Mouse (Mus musculus) megakaryocyte-erythroid progenitor cell, adult 5 weeks (primary cell): Measurements from ENCODE around the gene Ccm2l. TPM values are rescaled to one million over a fixed set of nuclear protein-coding genes. Genes with fewer than 3 reads are reported as not detected.

Experiments used
- polyA plus RNA-seq: library from polyadenylated mRNA; stranded (reverse); fragments of >175 nt; gene quantifications from 2 replicates; pipeline ENCODE4 v1.2.3, GENCODE M21; 2012

Ccm2l gene
- polyA plus RNA-seq: 3.8 and 5.4 TPM in 2 replicates

DNA sequence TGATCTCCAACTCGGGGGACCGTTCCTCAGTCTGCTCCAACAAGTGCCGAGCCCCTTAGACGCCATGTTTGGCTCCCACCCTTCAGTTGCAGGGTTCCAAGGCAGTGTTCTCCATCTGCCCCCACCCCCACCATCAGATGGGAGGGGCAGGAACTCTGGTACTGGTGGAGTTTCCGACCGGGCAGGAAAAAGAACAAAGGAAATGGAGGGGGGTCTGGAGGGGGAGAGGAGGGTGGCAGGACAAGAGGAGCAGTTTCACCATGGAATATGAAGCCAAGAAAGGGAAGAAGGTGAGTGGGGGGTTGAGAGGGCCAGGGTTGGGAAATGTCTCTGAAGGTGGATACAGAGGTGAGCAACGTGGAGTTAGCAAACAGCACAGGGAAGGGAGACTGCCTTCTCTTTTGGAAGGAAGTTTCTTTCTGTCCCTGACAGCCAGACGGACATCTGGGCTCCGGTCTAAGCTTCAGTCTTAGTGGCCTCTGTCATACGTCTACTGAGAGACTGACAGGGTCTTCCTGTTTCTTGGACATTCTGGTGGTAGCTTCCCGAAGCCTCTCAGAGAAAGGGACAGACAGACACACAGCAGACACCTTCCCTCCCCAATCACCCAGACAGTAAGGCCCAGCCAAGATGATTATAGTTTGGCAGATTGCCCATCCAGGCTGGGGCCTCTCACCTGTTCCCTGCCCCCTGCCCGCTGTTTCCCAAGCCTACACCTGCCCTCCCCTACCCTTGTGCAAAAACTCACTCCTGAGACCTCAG is at the start of gene Ccm2l:
TSS of gene Ccm2l (plus strand) at position 209 of the 762 bp plus-strand sequence.

DNA sequence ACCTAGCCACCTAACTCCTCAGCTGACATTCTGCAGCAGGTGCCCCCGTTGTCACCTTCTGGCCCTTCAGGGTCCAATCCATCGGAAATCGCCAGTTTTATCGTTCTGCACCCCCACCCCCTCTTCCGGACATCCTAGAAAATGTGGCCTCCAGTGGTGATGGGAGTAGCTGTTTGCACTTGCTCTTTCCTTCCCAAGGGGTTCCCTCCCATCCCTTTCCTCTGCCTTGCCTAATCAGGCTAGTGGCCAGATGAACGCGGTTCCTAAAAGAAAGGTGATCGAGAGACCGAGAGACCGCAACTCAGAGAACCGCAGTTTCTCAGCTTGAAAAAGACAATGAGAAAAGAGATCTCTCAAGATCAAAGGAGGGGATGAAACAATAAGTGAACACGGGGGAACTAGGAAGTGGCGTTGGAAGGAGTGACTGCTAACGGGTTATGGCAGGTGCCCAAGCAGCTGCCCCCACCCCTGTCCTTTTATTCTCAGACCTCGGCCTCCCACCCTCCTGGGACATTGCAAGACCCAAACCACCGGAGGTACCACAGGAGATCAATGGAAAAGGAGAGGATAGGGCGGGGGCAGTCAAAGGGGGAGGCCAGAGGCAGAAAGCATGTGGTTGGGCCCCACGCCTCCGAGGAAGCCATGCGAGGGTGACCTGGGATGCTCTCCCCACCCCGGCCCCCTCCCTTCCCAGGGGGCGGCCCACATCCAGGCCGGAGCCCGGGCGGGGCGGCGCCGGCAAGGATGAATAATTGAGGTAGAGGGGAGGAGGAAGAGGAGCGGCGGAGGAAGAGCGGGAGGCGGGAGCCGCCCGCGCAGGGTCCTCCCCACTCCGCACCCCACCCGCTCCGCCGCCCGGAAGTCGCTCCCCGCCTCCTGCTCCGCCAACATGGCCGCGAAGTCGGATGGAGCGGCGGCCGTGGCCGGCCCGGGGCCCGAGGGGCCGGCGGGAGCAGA is 34.4 kb upstream of the Ccm2l start, which contains the start of gene Xkr7:
TSS of gene Xkr7 (plus strand) at position 727 of the 957 bp plus-strand sequence.

DNA sequence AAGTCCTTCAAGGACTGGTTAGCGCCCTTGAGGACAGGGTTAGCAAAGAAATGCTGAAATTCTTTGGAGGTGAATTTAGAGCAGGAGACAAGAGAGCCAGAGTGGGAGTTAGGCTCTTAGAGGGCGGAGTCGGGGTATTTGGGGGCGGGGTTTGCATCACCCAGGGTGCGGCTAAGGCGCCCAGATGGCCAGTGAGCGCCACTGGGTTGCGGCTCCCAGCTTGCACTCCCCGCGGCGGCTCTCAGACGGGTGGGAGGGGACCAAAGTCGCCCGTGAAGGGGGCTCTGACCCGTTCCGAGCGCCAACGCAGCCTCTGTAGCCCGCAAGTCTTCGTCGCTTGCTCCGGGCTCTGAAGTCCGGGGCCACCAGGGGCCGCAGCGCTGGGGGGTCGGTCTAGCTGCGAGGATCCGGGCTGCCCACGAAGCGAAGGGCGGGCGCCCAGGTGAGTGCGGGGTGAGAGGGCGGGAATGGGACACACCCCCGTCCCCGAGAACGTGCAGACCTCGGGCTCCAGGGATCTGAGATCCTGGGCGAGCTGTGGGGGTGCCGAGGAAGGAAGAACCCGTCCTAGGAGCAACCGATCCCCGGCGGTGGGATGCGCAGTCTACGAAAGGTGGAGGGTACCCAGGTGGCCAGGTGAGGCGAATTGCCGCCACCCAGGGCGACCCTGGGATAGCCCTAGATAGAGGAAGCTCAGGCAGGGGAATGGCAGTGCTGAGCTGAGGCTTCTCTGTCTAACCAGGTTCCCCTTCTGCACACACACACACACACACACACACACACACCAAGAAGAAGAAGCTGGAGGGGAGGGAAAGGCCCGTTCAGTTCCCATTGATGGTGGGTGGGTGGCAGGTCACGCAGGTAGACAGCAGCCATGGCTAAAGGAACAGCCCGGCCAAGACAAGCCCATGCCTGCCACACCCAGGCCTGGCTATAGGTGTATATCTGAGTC is 42.8 kb downstream of the Ccm2l start, which contains the start of gene Hck:
TSS of gene Hck (plus strand) at position 156 of the 952 bp plus-strand sequence.

Other genes starting within 250 kb of the Ccm2l start
- gene Bcl2l1, start 234.2 kb upstream of the Ccm2l start, polyA plus RNA-seq: 27.4 and 31.0 TPM in 2 replicates
- 8.7 and 9.0 TPM in 2 replicates for gene Tpx2, start 218.0 kb upstream of the Ccm2l start, polyA plus RNA-seq
- gene Mylk2, start 154.6 kb upstream of the Ccm2l start, polyA plus RNA-seq: 0.03 TPM in 1 of 2 replicates, not detected in the other
- gene Foxs1, start 132.7 kb upstream of the Ccm2l start, polyA plus RNA-seq: 0.09 and 0.23 TPM in 2 replicates
- gene Dusp15, start 114.3 kb upstream of the Ccm2l start, polyA plus RNA-seq: not detected in 2 replicates
- 0.52 and 0.81 TPM in 2 replicates for gene Ttll9, start 103.5 kb upstream of the Ccm2l start, polyA plus RNA-seq
- 63.7 and 83.7 TPM in 2 replicates for gene Pdrg1, start 50.5 kb upstream of the Ccm2l start, polyA plus RNA-seq
- 0.03 and 0.09 TPM in 2 replicates for gene Xkr7, start 34.1 kb upstream of the Ccm2l start, polyA plus RNA-seq
- 9.8 and 12.6 TPM in 2 replicates for gene Hck, start 42.5 kb downstream of the Ccm2l start, polyA plus RNA-seq
- 36.2 and 36.5 TPM in 2 replicates for gene Tm9sf4, start 95.3 kb downstream of the Ccm2l start, polyA plus RNA-seq
- 5.6 and 5.8 TPM in 2 replicates for gene Tspyl3, start 159.5 kb downstream of the Ccm2l start, polyA plus RNA-seq
- gene Plagl2, start 175.5 kb downstream of the Ccm2l start, polyA plus RNA-seq: 17.3 and 18.7 TPM in 2 replicates
- 7.6 and 8.2 TPM in 2 replicates for gene Pofut1, start 175.6 kb downstream of the Ccm2l start, polyA plus RNA-seq
- 1.8 and 2.1 TPM in 2 replicates for gene Kif3b, start 225.5 kb downstream of the Ccm2l start, polyA plus RNA-seq